ENCODE assay signal across 19 mouse cellular contexts in genomic region chr4:33074406-33074805, GRCm38 (mm10). TPM values are rescaled to one million over a fixed set of nuclear protein-coding genes. Genes with fewer than 3 reads are reported as not detected.
DNase-seq lines count a peak whose midpoint lies in the region; ATAC-seq lines count a peak whose summit lies in the region.
"Had no signal": no experiment of that assay in that cellular context is flagged by ENCODE, and none has a peak within 500 bp of the region (broad histone marks: within the 10 kb centered on the region; RNA-seq: fewer than 3 reads in every experiment).

No protein-coding gene starts in this region.

- no peak overlapping the region for H3K4me3 ChIP-seq in heart, embryonic 10.5 days
- H3K4me3 ChIP-seq in midbrain, embryonic 11.5 days (ENCODE audit: low read depth, low read length), result no peak overlapping the region
- no peak overlapping the region for H3K4me3 ChIP-seq in midbrain, embryonic 13.5 days (replicated peaks)

- peaks cover 12% of the 10 kb centered on the region; the same call in 1 of the 2 replicates for H3K4me1 ChIP-seq in heart, embryonic 10.5 days
- H3K4me1 ChIP-seq in midbrain, embryonic 11.5 days (ENCODE audit: control insufficient read depth, insufficient read depth, low read length), result peaks cover 8% of the 10 kb centered on the region
- peaks cover 16% of the 10 kb centered on the region for H3K4me1 ChIP-seq in midbrain, embryonic 13.5 days (replicated peaks)

- H3K9ac ChIP-seq in midbrain, embryonic 11.5 days (ENCODE audit: low read length), result no peak overlapping the region
- no peak overlapping the region for H3K9ac ChIP-seq in midbrain, embryonic 13.5 days (replicated peaks)

- DNase-seq in heart, adult 11 months, result peak; percentile 55
- no peak for DNase-seq in heart, embryonic 10.5 days (ENCODE audit: low spot score)
- peak; percentile 68 for DNase-seq in midbrain, embryonic 11.5 days (ENCODE audit: low spot score, missing footprints)
- DNase-seq: adrenal gland, adult 2 months; adrenal gland, adult 8-10 months; adrenal gland, postnatal 10 days; adrenal gland, postnatal 14 days; adrenal gland, postnatal 25 days; adrenal gland, postnatal 36 days; B cell, adult 2 months; cerebellum, adult 11 months; cerebellum, adult 11-12 months; cerebellum, adult 18-20 months had no signal

- ATAC-seq in midbrain, embryonic 11.5 days (ENCODE audit: low FRiP score), result no peak
- no peak for ATAC-seq in midbrain, embryonic 13.5 days
- ATAC-seq: activated CD4-positive, CD25-positive, alpha-beta regulatory T cell, adult 4 months; CD4-positive, CD25-positive, alpha-beta regulatory T cell, adult 4 months; Patski had no signal

- H3K27me3 ChIP-seq in heart, embryonic 10.5 days (ENCODE audit: insufficient read depth, poor library complexity, severe bottlenecking), result no peaks in the 10 kb centered on the region
- H3K27me3 ChIP-seq in midbrain, embryonic 11.5 days (ENCODE audit: control insufficient read depth, insufficient read depth, low read length), result no peaks in the 10 kb centered on the region
- H3K27me3 ChIP-seq in midbrain, embryonic 13.5 days, result peaks cover 3% of the 10 kb centered on the region; the same call in 1 of the 2 replicates
- H3K27me3 ChIP-seq: CH12.LX, Patski had no signal

- no peaks in the 10 kb centered on the region for H3K9me3 ChIP-seq in heart, embryonic 10.5 days
- H3K9me3 ChIP-seq in midbrain, embryonic 11.5 days (ENCODE audit: control insufficient read depth, low read length), result no peaks in the 10 kb centered on the region
- H3K9me3 ChIP-seq in midbrain, embryonic 13.5 days, result no peaks in the 10 kb centered on the region
- H3K9me3 ChIP-seq: G1E had no signal

- no peaks in the 10 kb centered on the region for H3K36me3 ChIP-seq in heart, embryonic 10.5 days
- no peaks in the 10 kb centered on the region for H3K36me3 ChIP-seq in midbrain, embryonic 11.5 days (ENCODE audit: control insufficient read depth, insufficient read depth, low read length)
- H3K36me3 ChIP-seq in midbrain, embryonic 13.5 days, result no peaks in the 10 kb centered on the region
- H3K36me3 ChIP-seq: G1E had no signal

- H3K4me2 ChIP-seq in midbrain, embryonic 11.5 days, result no peak overlapping the region
- no peak overlapping the region for H3K4me2 ChIP-seq in midbrain, embryonic 13.5 days (replicated peaks)

- H3K27ac ChIP-seq in heart, embryonic 10.5 days, result no peak overlapping the region
- H3K27ac ChIP-seq in midbrain, embryonic 11.5 days (ENCODE audit: low read depth, low read length), result no peak overlapping the region
- no peak overlapping the region for H3K27ac ChIP-seq in midbrain, embryonic 13.5 days

- 75% methylated on average over 4 of the region's 4 CpGs for WGBS in heart, embryonic 10.5 days
- 84% methylated on average over 4 of the region's 4 CpGs for WGBS in midbrain, embryonic 11.5 days
- 82% methylated on average over 4 of the region's 4 CpGs for WGBS in midbrain, embryonic 13.5 days

RNA-seq across cellular contexts. Expression of gene Gabrr2, which starts 11.6 kb away (rescaled TPM):
- 0.21 and 0.62 TPM in 2 replicates for polyA plus RNA-seq in heart, embryonic 10.5 days (2016; fragmentation: Nextera tagmentation; extraction: Ambion mirVana)
- 0.26 and 0.30 TPM in 2 replicates for polyA plus RNA-seq in midbrain, embryonic 11.5 days (2014; fragmentation: Nextera tagmentation; extraction: Ambion mirVana)
- polyA plus RNA-seq in midbrain, embryonic 13.5 days (2015; fragmentation: Nextera tagmentation; extraction: Ambion mirVana), result 0.44 and 0.54 TPM in 2 replicates
- polyA plus RNA-seq: G1E had no signal

RNA-seq across cellular contexts. Expression of gene Ube2j1, which starts 43.2 kb away (rescaled TPM):
- polyA plus RNA-seq in heart, embryonic 10.5 days (2016; fragmentation: Nextera tagmentation; extraction: Ambion mirVana), result 39.0 and 42.7 TPM in 2 replicates
- polyA plus RNA-seq in midbrain, embryonic 11.5 days (2014; fragmentation: Nextera tagmentation; extraction: Ambion mirVana), result 59.6 and 62.8 TPM in 2 replicates
- polyA plus RNA-seq in midbrain, embryonic 13.5 days (2015; fragmentation: Nextera tagmentation; extraction: Ambion mirVana), result 49.0 and 51.1 TPM in 2 replicates

RNA-seq across cellular contexts. Expression of gene Gabrr1, which starts 57.9 kb away (rescaled TPM):
- polyA plus RNA-seq in heart, embryonic 10.5 days (2016; fragmentation: Nextera tagmentation; extraction: Ambion mirVana), result 0.08 and 0.10 TPM in 2 replicates
- polyA plus RNA-seq in midbrain, embryonic 11.5 days (2014; fragmentation: Nextera tagmentation; extraction: Ambion mirVana), result 0.14 TPM in 1 of 2 replicates, not detected in the other
- polyA plus RNA-seq in midbrain, embryonic 13.5 days (2015; fragmentation: Nextera tagmentation; extraction: Ambion mirVana), result 0.14 and 0.63 TPM in 2 replicates
- polyA plus RNA-seq: activated CD4-positive, CD25-positive, alpha-beta regulatory T cell, adult 4 months; adrenal gland, adult 2 months; CD4-positive, CD25-positive, alpha-beta regulatory T cell, adult 4 months; G1E; Patski had no signal
